Mouse (Mus musculus): Measurements from ENCODE around the gene Galnt9.

DNA sequence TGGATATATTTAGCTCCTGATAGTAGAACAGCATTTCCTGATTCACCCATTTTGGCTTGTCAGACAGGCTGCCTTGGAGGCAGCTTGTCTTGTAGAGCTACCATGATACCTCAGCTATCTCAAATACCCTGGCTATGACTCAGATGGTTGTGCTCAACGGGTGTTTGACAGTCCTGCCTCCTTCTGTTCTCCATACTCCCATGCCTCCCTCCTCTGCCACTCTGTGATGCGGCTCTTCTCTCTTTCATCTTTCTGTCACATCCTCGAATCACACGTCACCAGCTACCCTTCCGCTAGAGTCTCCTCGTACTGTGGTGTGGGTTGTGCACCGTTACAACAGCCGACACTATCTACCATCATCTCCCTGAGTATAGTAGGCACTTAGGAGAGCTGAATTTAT is 50.3 kb downstream of the Galnt9 start:
- TF ChIP-seq HCFC1 (IDR thresholded peaks at IDR 0.05; ENCODE audit: borderline replicate concordance, insufficient read depth, low read length) (no peak), ZNF384 (IDR thresholded peaks at IDR 0.05; ENCODE audit: low read depth, low read length) (no peak), ZC3H11A (IDR thresholded peaks at IDR 0.05; ENCODE audit: borderline replicate concordance, low read depth, low read length) (no peak), MAFK (IDR thresholded peaks at IDR 0.05; ENCODE audit: insufficient read depth, low read depth, low read length) (no peak), CHD2 (IDR thresholded peaks at IDR 0.05; ENCODE audit: low read depth, low read length) (no peak)
